Mouse (Mus musculus): ENCODE measurements around the gene Olfr678. TPM values are rescaled to one million over a fixed set of nuclear protein-coding genes. Genes with fewer than 3 reads are reported as not detected.

Gene Olfr678
- total RNA-seq (2023) = not detected

GRCm38 (mm10) chr7:105064175-105064574 lies at the start of gene Olfr678:
Olfr678 (plus strand) TSS chr7:105064475.

GRCm38 (mm10) chr7:105028360-105028759 lies 35.9 kb upstream of the Olfr678 start, which contains the start of gene Olfr675:
Olfr675 (minus strand) TSS chr7:105028460.

GRCm38 (mm10) chr7:105032398-105032797 lies 31.9 kb upstream of the Olfr678 start, which contains the start of gene Olfr676:
Olfr676 (plus strand) TSS chr7:105032698.

GRCm38 (mm10) chr7:105080905-105081304 lies 16.6 kb downstream of the Olfr678 start, which contains the start of gene Olfr679:
Olfr679 (plus strand) TSS chr7:105081205.

GRCm38 (mm10) chr7:105092717-105093116 lies 28.4 kb downstream of the Olfr678 start, which contains the start of gene Olfr680-ps1:
Olfr680-ps1 (minus strand) TSS chr7:105092817.

GRCm38 (mm10) chr7:105116536-105116935 lies 52.3 kb downstream of the Olfr678 start, which contains the start of gene Olfr681:
Olfr681 (plus strand) TSS chr7:105116836.

Other genes with a start within 250 kb of the Olfr678 start
- not detected for gene Usp17lb, start 221.9 kb upstream of the Olfr678 start, total RNA-seq (2023)
- not detected for gene Usp17la, start 207.5 kb upstream of the Olfr678 start, total RNA-seq (2023)
- gene Olfr665, start 186.4 kb upstream of the Olfr678 start, total RNA-seq (2023) = not detected
- not detected for gene Olfr666, start 168.5 kb upstream of the Olfr678 start, total RNA-seq (2023)
- gene Olfr667, start 143.0 kb upstream of the Olfr678 start, total RNA-seq (2023) = not detected
- gene Olfr668, start 136.4 kb upstream of the Olfr678 start, total RNA-seq (2023) = not detected
- not detected for gene Olfr669, start 130.2 kb upstream of the Olfr678 start, total RNA-seq (2023)
- not detected for gene Olfr670, start 101.9 kb upstream of the Olfr678 start, total RNA-seq (2023)
- not detected for gene Olfr671, start 85.3 kb upstream of the Olfr678 start, total RNA-seq (2023)
- not detected for gene Olfr672, start 62.4 kb upstream of the Olfr678 start, total RNA-seq (2023)
- gene Olfr675, start 36.0 kb upstream of the Olfr678 start, total RNA-seq (2023) = not detected
- not detected for gene Olfr676, start 31.8 kb upstream of the Olfr678 start, total RNA-seq (2023)
- not detected for gene Olfr677, start 13.1 kb upstream of the Olfr678 start, total RNA-seq (2023)
- not detected for gene Olfr679, start 16.7 kb downstream of the Olfr678 start, total RNA-seq (2023)
- not detected for gene Olfr680-ps1, start 28.3 kb downstream of the Olfr678 start, total RNA-seq (2023)
- gene Olfr681, start 52.4 kb downstream of the Olfr678 start, total RNA-seq (2023) = not detected
- gene Olfr683, start 82.5 kb downstream of the Olfr678 start, total RNA-seq (2023) = not detected
- not detected for gene Olfr684, start 99.2 kb downstream of the Olfr678 start, total RNA-seq (2023)
- gene Olfr685, start 121.5 kb downstream of the Olfr678 start, total RNA-seq (2023) = not detected
- gene Olfr686, start 143.0 kb downstream of the Olfr678 start, total RNA-seq (2023) = not detected
- not detected for gene Olfr688, start 223.6 kb downstream of the Olfr678 start, total RNA-seq (2023)
- gene Olfr689, start 246.7 kb downstream of the Olfr678 start, total RNA-seq (2023) = not detected

Data from T-cell, adult 66 days (primary cell).